Mouse (Mus musculus) c-Kit-negative CD71-positive TER-119-positive erythroid progenitor cells, embryonic 14.5 days (primary cell): ENCODE results near the gene Mmp12.
"Not testable (repeated sequence)": the region's sequence is repeated elsewhere in the genome, so short reads cannot be mapped to it uniquely, and the experiment has no call there.

Experiments used
- DNase-seq: peaks from one replicate; pipeline ENCODE4 v3.0.0-alpha.2; 2013; ENCODE audit warnings: low read depth, low spot score

Mmp12 gene

DNA sequence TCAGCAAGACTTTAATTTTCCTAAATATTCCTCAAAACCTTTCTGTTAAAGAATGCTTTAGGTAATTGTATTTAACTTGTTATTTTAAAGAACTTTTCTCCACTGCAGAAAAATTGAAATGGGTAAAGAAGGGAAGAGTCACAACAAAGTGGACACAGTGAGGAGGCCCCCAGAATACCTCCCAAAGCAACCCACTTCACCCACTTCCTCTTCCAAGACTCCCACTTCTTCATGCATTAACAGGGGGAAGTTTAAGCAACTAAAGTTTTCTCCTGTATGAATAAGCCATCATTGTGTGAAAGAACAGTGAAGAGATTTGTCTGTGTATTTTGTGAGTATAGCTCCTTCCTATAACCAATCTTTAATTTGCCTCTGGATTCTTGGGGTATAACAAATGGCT lies at the start of gene Mmp12:
Mmp12 (plus strand) TSS at position 275 of the 400 bp plus-strand sequence.
- no peak for DNase-seq

DNA sequence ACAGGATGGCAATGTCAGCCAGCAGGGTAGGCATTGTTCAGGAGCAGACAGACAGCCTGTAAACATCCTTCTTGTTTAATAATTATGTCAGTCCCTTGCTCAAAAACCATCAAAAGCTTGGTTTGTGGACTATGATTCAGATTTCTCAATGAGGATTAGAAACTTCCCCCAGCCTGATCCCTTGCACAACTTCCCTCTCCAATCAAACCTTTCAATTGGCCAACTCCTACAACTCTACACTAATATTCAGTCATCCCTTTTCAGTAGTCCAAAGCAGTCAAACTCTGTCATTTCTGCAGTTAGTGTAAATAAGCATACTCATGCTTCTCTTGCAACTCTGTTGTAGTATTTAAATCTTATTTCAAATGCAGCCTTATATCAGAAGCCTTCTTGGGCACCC lies 12.3 kb upstream of the Mmp12 start:
- no peak for DNase-seq

GRCm38 (mm10) chr9:7335766-7336680 lies 8.2 kb upstream of the Mmp12 start:
- DNase-seq: no peak

- no peak for DNase-seq
Measured at GRCm38 (mm10) chr9:7336740-7337483, 7.3 kb upstream of the Mmp12 start.

DNA sequence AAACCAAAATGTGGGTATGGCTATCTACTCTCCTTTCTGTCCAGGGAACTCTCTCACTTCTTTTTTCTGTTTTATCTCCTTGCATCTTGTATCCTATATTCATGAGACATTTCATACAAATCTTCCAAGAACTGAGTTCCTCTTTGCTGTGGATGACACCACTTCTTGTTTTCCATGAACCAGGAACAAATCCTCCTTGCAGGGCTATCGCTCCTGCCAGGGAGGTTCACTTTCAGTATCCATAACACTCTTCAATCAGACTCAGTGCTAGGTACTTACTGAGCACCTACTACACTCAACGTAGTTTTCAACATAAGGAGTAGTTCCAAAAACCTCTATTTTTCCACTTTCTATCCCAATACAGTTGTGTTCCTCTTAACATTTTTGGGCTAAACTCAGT lies 1.3 kb downstream of the Mmp12 start:
- no peak for DNase-seq

GRCm38 (mm10) chr9:7354535-7354934 lies 10.4 kb downstream of the Mmp12 start:
- no peak for DNase-seq

DNA sequence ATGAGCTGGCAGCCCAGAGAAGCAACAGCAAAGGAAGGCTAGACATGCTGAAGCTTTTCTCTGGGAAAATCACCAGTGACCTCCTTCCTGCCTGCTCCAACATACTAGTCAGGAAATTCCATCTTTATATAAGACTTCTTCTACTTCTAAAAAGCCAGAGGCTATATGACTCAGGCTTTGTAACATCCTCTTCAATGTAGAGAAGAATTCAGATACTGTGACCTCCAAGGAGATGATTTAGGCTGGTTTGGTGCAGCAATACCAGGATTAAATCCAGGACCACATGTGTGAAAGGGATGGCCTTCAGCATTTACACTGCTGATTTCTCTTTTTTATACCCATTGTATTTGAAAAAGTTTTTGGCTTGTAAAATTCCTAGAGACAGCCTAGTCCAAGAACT lies 43.8 kb downstream of the Mmp12 start, which contains the start of gene Mmp1b:
Mmp1b (minus strand) TSS at position 101 of the 400 bp plus-strand sequence.
- DNase-seq: no peak

- DNase-seq: not testable (repeated sequence)
Measured at GRCm38 (mm10) chr9:7396556-7396955, 52.4 kb downstream of the Mmp12 start.
